Mouse (Mus musculus) kidney, postnatal 10 days (tissue): Measurements from ENCODE around the gene Vps11.
"Not testable (repeated sequence)": the region's sequence is repeated elsewhere in the genome, so short reads cannot be mapped to it uniquely, and the experiment has no call there.

Experiments used
- DNase-seq: peaks from one replicate; pipeline ENCODE4 v3.0.0; 2021; ENCODE audit warnings: mixed read lengths

Vps11 gene

DNA sequence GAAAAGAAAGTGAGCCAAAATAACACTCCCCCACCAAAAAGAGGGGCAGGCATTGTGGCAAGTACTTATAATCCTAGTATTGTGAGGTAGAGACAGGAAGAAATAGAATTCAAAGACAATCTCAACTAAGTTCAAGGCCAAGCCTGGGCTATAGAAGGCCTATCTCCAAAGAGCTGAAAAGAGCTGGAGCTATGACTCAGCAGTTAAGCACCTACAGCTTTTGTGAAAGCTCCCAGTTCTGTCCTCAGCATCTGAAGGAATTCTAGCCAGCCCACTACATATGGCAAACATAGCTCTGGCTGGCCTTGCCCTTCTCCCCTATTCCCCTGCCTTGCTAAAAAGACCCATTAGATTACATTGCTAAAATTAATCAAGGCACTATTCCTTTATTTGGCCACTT, 11.9 kb upstream of the Vps11 start:
- DNase-seq: no peak

DNA sequence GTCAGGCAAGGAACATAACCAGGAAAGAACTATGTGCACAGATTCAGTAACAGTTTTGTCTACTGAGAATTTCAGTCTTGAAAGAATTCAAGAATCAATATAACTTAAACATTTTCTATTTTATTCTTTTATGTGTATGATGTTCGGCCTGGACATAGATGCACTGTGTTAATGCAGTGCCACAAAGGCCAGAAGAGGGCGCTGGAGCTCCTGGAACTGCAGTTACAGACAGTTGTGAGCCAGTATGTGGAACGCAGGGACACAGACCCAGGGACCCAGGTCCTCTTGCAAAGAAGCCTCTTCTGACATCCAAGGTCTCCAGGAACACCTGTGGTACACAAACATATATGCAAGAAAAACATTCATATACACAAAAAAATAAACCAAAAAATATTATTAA, 3.0 kb upstream of the Vps11 start:
- DNase-seq: peak; percentile 33

DNA sequence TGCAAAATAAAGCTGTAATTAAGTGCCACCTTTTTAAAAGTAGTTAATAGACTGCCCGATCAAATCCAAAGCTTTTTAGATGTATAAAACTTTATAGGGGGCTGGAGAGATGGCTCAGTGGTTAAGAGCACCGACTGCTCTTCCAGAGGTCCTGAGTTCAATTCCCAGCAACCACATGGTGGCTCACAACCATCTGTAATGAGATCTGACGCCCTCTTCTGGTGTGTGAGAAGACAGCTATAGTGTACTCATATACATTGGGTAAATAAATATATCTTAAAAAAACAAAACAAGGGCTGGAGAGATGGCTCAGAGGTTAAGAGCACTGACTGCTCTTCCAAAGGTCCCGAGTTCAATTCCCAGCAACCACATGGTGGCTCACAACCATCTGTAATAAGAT, 461 bp upstream of the Vps11 start:
- DNase-seq: not testable (repeated sequence)

DNA sequence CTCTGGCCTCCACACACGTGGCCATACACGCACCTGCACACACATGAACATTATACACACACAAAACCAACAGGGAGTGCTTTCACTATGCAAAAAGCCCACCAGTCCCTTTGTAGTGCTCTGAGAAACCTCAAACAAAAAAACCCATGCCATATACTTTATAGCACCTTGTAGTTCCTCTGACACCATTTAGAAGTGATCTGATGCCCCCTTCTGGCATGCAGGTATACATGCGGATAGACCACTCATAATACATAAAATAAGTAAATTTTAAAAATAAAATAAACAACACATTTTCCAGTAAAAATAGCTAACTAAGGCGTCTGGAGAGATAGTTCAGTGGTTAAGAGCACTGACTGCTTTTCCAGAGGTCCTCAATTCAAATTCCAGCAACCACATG, 4.3 kb downstream of the Vps11 start:
- no peak for DNase-seq

DNA sequence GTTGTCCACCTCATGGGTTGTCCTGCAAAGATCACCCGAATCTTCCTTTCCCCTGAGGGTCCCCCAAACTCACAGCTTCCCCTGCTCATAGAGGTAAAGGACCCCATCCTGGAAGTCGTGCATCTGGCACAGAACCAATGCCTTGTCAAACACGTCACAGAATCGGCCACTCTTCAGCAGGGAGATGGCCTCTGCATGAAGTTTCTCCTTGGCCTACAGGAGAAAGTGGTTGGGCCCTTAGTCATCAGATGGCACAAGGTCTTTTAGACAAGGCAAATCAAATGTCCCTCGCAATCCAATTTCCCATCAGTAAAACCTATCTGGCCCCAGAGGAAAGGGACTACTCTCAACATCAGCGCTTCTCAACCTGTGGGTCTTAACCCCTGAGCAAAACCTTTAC, 8.3 kb downstream of the Vps11 start:
- no peak for DNase-seq

DNA sequence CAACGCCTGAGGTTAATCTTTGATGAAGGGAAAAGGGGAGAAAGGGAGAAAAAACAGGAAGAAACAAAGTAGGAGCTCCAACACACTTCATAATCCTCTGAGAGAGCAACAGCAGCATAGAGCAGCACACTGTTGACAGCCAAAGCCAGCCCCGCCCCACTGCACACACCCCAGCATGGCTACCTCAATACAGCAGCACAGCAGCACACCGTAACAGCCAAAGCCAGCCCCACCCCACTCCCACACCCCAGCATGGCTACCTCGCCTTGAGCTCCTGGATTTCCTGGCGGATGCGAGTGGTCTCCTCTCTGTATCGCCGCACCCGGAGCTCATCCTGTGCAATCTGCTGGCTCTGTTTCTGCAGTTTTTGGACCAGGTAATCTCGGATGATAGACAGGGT, 9.1 kb downstream of the Vps11 start:
- no peak for DNase-seq

DNA sequence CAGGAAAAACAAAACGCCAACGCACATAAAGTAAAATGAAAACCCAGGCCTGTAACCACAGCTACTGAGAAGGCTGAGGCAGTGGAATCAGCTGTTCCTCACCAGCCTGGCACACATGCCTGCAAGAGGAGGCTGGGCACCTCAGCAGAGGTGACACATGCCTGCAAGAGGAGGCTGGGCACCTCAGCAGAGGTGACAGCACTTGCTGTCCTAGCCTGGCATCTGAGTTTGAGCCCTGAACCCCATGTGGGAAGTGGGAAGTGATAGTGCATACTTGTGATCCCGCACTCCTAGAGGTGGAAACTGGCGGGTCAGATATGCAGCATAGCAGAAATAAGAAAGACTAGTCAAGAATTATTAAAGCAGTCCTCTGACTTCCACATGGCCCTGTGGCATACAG, 10.1 kb downstream of the Vps11 start:
- no peak for DNase-seq

DNA sequence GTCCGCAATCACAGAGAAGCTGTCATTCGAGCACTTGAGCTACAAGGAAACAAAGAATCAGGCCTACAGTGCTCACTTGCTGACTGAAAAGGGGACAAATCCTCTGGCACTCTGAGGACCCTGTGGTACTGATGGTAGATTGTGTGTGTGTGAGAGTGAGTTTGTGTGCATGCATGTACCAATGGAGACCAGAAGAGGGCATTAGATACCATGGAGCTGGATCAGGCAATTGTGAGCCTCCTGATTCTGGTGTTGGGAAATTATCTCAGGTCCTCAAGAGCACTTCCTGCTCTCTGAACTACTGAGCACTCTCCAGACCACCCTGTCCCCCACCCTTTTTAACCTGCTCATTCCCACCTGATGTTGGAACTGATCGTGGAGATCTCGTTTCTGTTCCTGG, 12.9 kb downstream of the Vps11 start:
- DNase-seq: no peak

DNA sequence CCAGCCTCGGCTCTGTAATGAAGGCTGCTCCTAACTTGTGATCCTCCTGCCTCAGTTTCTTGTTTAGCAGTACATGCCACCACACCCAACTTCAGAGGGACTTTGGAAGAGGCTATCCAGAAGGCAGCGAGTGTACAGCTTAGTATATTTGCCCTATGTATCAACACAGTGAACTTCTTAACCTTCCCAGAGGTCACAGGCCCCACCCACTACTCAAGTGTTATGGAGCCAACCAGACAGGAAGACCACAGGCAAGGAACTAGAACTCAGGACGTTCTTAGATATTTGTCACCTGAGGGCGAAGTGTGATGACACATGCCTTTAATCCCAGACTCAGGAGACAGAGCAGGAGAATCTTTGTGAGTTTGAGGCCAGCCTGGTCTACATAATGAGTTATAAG, 13.8 kb downstream of the Vps11 start:
- DNase-seq: no peak

DNA sequence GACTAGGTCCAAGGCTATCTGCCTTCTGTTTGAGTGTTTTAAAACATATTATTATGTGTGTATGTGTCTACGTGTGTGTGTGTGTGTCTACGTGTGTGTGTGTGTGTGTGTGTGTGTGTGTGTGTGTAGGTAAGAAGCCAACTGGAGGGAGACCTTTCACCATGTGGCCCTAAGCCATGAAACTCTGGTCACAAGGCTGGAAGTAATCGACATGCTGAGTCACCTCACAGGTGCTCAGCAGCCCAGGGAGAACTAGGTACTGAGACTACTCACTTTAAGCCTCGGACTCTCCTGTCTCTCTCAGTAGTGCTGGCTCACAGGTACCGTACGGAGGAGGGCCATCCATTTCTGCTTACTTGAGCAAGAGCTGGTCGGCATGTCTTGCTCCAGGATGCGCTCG, 14.3 kb downstream of the Vps11 start:
- no peak for DNase-seq

DNA sequence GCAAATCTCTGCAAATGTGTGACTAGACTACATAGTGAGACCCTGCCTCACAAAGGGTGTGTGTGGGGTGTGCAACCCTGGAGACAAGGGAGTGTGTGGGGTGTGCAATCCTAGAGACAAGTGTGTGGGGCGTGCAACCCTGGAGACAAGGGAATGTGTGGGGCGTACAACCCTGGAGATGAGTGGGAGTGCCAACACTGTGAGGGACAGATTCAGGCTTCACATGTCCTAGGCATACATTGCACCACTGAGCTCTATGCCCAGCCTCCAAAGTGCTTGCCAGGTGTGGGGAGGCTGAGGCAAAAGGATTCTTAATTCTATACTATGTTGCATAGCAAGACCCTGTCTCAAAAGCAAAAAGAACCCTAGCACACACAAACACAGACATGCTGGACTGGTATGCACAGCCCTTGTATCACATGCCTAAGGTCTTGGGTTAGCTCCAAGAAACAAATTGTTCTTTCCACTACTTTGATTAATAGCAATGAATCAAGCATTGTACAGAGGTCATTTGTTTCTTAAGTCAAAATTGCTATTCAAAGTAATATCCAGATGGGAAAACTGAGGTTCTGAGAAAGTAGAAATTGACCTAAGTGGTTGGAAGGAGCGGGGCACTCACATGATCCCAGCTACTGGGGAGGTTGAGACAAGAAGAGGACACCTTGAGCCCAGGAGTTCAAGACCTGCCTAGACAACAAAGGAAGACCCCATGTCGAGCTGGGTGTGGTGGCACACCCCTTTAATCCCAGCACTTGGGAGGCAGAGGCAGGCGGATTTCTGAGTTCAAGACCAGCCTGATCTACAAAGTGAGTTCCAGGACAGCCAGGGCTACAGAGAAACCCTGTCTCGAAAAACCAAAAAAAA, 15.7 kb downstream of the Vps11 start:
- DNase-seq: no peak

DNA sequence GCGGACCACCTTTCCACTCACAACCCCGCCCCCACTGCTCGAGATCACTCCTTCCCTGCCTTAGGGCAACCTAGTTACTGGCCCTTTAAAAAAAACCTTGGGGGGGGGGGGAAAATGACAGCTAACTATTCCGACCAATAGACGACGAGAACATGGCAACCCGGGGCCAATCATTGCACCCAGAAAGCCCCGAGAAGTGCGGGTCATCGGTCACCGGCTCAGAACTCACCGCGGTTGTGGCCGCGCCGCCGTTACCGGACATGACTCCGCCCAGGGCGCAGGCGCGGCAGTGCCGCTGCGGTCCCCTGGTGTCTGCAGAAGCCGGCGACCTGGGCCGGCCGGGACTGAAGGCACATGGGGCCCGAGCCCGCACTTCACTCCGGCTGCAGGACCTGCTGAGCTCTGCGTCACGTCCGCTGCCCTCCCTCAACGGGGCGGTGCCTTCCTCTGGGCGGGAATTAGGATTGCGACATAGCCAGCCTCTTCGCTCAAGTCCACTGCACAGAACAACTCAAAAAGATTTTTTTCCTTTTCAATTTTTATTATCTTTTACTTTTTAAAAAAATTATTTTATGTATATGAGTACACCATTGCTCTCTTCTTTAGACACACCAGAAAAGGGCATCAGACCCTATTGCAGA, 17.6 kb downstream of the Vps11 start, which contains the start of gene Hmbs:
Hmbs (minus strand) TSS at position 448 of the 641 bp plus-strand sequence.
- DNase-seq: peak; percentile 94

DNA sequence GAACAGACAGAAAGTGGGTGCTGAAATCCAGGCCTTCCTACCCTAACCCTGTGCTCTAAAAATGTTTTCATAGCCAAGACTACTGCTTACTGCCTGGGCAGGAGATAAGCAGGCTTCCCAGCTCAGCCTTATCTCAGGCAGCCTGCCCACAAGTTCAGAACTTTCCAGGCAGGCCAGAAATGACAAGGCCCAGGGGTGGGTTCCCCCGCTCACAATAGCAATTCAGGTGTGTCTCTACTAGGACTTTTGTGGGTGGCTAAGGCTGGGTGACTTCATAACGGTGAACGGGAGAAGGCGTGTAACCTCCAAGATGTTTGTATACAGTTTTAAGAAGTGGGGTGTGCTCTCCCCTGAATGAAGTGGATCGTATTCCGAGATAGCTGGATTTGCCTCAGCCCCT, 18.2 kb downstream of the Vps11 start:
- DNase-seq: no peak

DNA sequence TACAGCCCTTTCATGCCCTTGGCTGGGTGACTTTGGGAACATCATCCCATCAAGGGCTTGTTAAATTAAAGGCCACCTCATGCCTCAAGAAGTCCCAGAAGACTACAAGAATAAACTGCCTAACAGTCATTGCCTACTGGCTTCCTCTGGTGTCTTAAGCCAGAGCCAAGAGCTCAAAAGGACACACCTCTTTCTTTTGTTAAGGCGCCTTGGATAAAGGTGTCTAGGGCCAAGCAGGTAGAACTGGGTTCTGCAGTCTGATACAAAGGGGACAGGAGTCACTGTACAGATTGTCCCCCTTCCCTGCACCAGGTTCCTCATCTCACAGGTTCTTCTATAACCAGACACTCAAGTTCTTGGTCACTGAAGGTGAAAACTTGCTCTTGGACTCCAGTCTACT, 18.9 kb downstream of the Vps11 start:
- DNase-seq: no peak

DNA sequence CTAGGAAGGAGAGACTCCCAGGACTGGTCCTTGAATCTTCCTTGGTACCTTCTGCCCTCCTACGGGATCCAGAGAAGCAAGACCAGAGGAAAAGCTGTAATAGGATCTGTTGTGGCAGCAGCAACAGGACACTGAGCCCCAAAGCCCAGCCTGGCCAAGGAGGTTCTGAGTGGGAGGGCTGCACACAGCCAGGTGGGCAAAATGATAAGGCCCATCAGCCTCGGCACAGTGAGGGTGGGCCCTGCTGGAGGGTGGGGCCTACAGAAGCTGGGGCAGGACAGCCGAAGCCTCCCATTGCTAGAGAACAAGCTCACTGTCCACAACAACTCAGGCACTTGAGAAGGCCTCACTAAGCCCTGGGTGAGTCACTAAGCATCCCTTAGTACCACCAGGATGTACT, 19.3 kb downstream of the Vps11 start:
- DNase-seq: no peak

DNA sequence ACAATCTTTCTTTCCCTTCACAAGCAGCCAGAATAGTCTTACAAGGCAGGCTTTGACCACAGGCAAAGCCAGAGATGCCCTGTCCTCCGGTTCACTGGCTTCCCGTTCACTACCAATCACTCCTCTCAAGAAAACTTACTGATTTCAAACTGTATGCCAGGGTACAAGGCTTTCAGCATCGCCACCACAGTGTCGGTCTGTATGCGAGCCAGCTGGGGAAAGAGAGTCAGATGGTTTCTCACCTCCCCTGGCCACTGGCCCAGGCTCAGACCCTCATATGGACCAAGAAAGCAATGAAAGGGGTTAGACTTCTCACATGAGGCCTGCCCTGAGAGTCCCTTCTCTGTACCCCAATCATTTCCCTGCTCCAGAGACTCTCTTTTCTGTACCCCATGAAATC, 20.0 kb downstream of the Vps11 start:
- no peak for DNase-seq

DNA sequence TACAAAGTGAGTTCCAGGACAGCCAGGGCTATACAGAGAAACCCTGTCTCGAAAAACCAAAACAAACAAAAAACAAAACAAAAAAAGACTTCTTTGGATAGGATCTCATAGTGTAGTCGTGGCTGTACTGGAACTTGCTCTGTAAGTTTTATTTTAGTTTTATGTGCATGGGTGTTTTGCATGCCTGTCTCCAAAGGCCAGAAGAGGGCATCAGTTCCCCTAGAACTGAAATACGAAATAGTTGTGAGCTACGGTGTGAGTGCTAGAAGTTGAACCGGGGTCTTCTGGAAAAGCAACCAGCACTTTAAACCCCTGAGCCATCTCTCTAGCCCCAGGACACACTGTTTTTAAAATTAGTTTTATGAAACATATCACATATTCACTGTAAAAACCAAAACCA, 22.9 kb downstream of the Vps11 start:
- DNase-seq: no peak

DNA sequence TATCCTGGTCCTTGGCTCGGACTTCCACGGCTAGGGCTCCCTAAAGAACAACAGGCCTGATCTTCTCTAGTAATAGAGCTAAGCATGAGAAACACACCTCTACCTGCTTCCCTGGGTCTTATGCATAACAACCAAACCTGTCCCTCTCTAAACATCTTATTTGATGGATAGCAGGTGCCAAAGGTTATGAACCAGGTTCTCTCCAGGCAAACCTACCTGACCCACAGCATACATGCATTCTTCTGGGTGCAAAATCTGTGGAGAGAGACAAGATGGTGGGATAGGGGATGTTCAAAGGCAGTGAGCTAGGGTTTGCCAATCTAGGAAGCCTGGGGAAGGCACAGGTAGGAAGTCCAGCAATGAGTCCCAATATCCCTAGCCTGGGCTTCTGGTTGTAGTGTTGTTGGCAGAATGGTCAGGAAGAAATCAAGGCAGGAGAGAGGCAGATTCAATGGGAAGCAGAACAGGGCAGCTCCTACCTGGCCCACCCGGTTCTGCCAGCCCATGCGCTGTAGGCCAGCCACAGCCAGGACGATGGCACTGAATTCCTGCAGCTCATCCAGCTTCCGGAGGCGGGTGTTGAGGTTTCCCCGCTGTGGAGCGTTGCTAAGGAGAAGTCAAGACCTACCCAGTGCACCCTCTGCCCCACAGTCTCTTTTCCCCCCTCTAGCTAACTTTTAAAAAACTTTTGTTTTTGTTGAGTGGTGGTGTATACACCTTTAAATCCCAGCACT, 23.9 kb downstream of the Vps11 start:
- DNase-seq: peak; percentile 32

DNA sequence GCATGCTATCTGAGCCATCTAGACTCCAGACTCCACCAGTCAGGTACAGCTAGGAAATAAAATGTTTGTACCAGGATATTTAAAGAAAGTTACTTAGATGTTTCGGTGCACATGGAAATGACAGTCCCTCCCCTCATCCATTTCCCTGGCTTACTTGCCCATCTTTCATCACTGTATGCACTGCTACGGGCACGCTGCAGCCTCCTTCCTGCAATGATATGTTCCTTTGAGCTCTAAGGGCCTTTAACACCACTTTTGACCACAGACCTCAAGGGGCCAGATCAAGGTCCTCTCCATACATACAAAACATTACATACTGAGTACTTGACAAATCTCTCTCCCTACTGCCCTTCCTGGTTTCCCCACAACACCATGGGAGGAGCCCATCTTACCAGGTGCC, 24.5 kb downstream of the Vps11 start:
- no peak for DNase-seq

DNA sequence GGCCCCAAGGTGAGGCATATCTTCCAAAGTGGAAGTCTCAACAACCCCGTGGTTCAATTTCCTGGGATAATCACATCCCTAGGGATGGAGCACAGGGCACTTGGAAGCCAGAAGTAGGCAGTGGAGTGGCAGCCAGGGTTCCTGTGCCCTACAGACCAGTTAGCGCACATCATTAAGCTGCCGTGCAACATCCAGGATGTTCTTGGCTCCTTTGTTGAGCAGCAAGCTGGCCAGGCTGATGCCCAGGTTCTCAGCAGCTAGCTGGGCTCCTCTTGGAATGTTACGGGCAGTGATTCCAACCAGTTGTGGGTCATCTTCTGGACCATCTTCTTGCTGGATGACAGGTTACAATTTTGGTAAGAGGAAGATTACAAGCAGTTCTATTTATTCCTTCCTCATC, 25.0 kb downstream of the Vps11 start:
- not testable (repeated sequence) for DNase-seq

DNA sequence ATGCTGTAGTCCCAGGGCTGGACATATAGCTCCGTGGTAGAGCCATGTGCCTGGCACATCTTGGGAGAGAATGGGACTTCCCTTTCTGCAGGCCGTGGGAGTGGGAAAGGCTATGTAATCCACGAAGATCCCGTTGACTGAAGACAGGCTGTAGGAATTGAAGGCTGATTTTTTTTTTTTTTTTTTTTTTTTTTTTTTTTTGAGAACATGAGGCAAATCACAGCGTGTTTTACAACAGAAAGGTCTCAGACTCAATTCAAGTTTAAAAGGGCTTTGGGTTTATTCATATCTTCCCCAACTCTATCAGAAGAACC, 25.4 kb downstream of the Vps11 start:
- DNase-seq: no peak

DNA sequence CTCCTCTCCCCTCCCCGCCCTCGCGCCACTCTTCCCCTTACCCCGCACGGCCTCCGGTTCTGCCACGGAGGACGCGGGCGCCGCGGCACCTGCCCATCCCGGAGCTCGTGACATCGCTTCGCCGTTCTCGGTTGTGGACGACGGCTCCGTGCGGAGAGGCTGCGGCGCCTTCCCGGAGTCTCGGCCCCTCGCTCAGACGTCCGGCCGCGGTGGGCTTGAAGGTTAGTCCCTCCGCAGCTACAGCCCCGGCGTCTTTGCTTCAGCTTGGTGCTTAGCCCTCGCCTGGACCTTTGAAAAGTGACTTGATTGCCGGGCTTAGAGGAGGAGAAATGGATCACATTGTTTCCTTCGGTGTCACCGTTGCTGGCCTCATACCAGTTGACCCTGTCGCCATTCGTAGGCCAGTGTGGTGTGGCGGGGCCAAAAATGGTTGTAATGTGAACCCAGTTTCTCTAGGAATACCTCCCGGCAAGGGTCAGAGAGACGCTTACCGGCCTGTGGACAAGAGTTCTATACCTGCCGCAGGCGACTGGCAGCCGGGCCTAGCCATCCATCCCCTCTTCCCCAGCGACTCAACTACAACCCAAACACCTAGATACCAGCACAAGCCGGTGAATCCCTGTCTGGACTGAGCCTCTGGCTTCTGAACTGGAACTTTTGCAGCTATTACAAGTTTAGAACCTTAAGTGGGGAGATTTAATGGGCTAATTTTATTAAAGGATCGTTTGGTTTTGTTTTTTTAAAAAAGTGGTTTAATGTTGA, 26.0 kb downstream of the Vps11 start:
- peak; percentile 62 for DNase-seq
